ENCODE assay signal across 19 mouse cellular contexts in the genomic region with DNA sequence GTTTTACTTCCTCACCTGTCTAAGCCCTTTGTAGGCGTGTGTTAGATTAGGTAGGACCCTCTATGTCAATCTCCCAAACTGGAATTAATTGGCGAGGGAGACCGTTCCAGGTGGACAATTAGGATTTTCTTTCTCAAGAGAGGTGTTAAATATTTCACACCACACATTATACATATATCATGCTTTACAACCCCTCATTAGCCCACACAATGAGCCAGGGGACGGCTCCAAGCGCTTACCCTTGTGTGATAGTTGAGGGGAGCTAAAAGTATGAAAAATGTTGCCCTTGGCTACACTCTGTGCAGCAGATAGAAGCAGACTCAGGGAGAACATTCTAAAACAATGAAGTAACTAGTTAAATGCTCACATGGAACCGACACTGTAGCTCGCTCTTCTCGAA.
DNase-seq lines count a peak whose midpoint lies in the region; ATAC-seq lines count a peak whose summit lies in the region.
"Had no signal": no experiment of that assay in that cellular context is flagged by ENCODE, and none has a peak within 500 bp of the region (broad histone marks: within the 10 kb centered on the region; RNA-seq: fewer than 3 reads in every experiment).

No protein-coding gene starts in this region.

- H3K9me3 ChIP-seq in limb, embryonic 11.5 days (ENCODE audit: control insufficient read depth, low read length) = no peaks in the 10 kb centered on the region
- no peaks in the 10 kb centered on the region for H3K9me3 ChIP-seq in limb, embryonic 10.5 days (replicated peaks)
- H3K9me3 ChIP-seq in limb, embryonic 12.5 days = no peaks in the 10 kb centered on the region
- no peaks in the 10 kb centered on the region for H3K9me3 ChIP-seq in hindbrain, embryonic 11.5 days (ENCODE audit: control insufficient read depth, low read length)
- H3K9me3 ChIP-seq: embryonic facial prominence, embryonic 10.5 days; embryonic facial prominence, embryonic 12.5 days; forebrain, embryonic 13.5 days; forebrain, embryonic 15.5 days had no signal

- no peak overlapping the region for H3K4me2 ChIP-seq in limb, embryonic 11.5 days (ENCODE audit: low read depth, severe bottlenecking)
- 0 out of 2 replicates have a peak overlapping the region, but pooled peaks have one; percentile 17 for H3K4me2 ChIP-seq in limb, embryonic 12.5 days
- H3K4me2 ChIP-seq in hindbrain, embryonic 11.5 days (replicated peaks; ENCODE audit: low read depth, low read length) = no peak overlapping the region
- H3K4me2 ChIP-seq: embryonic facial prominence, embryonic 12.5 days; forebrain, embryonic 13.5 days; forebrain, embryonic 15.5 days had no signal

- peaks cover 12% of the 10 kb centered on the region; the same call in 1 of the 2 replicates for H3K27me3 ChIP-seq in limb, embryonic 11.5 days (ENCODE audit: control insufficient read depth, insufficient read depth, low read length)
- peaks cover 50% of the 10 kb centered on the region for H3K27me3 ChIP-seq in limb, embryonic 10.5 days (ENCODE audit: low read depth, poor library complexity, severe bottlenecking)
- peaks cover 56% of the 10 kb centered on the region for H3K27me3 ChIP-seq in limb, embryonic 12.5 days
- no peaks in the 10 kb centered on the region for H3K27me3 ChIP-seq in hindbrain, embryonic 11.5 days (ENCODE audit: control insufficient read depth, insufficient read depth, low read length)
- H3K27me3 ChIP-seq: forebrain, embryonic 13.5 days; forebrain, embryonic 15.5 days had no signal

- peaks cover 26% of the 10 kb centered on the region for H3K4me1 ChIP-seq in limb, embryonic 11.5 days (ENCODE audit: control insufficient read depth, insufficient read depth, low read length)
- H3K4me1 ChIP-seq in limb, embryonic 10.5 days = peaks cover 60% of the 10 kb centered on the region
- H3K4me1 ChIP-seq in limb, embryonic 12.5 days (replicated peaks) = peaks cover 54% of the 10 kb centered on the region
- H3K4me1 ChIP-seq in hindbrain, embryonic 11.5 days (replicated peaks; ENCODE audit: control insufficient read depth, insufficient read depth, low read length) = no peaks in the 10 kb centered on the region
- H3K4me1 ChIP-seq: forebrain, embryonic 13.5 days; forebrain, embryonic 15.5 days had no signal

- H3K9ac ChIP-seq in limb, embryonic 11.5 days (ENCODE audit: low read length) = no peak overlapping the region
- no peak overlapping the region for H3K9ac ChIP-seq in limb, embryonic 12.5 days (replicated peaks)
- H3K9ac ChIP-seq in hindbrain, embryonic 11.5 days (ENCODE audit: low read depth, low read length) = no peak overlapping the region
- H3K9ac ChIP-seq: embryonic facial prominence, embryonic 12.5 days; forebrain, embryonic 13.5 days; forebrain, embryonic 15.5 days had no signal

- peak; percentile 70 for ATAC-seq in limb, embryonic 11.5 days (ENCODE audit: insufficient number of reproducible peaks, low FRiP score, low TSS enrichment, low read depth)
- peak; percentile 63 for ATAC-seq in limb, embryonic 12.5 days (ENCODE audit: insufficient number of reproducible peaks, insufficient read depth, low FRiP score, low TSS enrichment, low read depth)
- no peak for ATAC-seq in hindbrain, embryonic 11.5 days (ENCODE audit: low FRiP score)
- ATAC-seq: activated CD4-positive, CD25-positive, alpha-beta regulatory T cell, adult 4 months; forebrain, embryonic 13.5 days; forebrain, embryonic 15.5 days had no signal

- DNase-seq in limb, embryonic 11.5 days (ENCODE audit: low spot score) = no peak
- no peak for DNase-seq in limb, embryonic 10.5 days (ENCODE audit: low spot score)
- DNase-seq in forelimb bud, embryonic 11.5 days (ENCODE audit: low read depth, low spot score) = peak; percentile 63
- no peak for DNase-seq in thymus, postnatal 14 days
- no peak for DNase-seq in hindbrain, embryonic 11.5 days (ENCODE audit: low spot score)
- DNase-seq: adrenal gland, adult 8-10 months; adrenal gland, postnatal 14 days; adrenal gland, postnatal 36 days; cerebellum, adult 11-12 months; cerebellum, adult 2 months; cerebellum, adult 9-10 months; cerebellum, postnatal 10 days; cerebellum, postnatal 25 days had no signal

- no peak overlapping the region for H3K4me3 ChIP-seq in limb, embryonic 11.5 days (ENCODE audit: low read depth, low read length)
- no peak overlapping the region for H3K4me3 ChIP-seq in limb, embryonic 10.5 days
- no peak overlapping the region for H3K4me3 ChIP-seq in limb, embryonic 12.5 days (replicated peaks)
- no peak overlapping the region for H3K4me3 ChIP-seq in hindbrain, embryonic 11.5 days (ENCODE audit: low read depth, low read length)
- H3K4me3 ChIP-seq: embryonic facial prominence, embryonic 10.5 days; embryonic facial prominence, embryonic 12.5 days; forebrain, embryonic 13.5 days; forebrain, embryonic 15.5 days had no signal

- no peak overlapping the region for H3K27ac ChIP-seq in limb, embryonic 11.5 days (replicated peaks; ENCODE audit: low read depth, low read length)
- H3K27ac ChIP-seq in limb, embryonic 10.5 days = no peak overlapping the region
- no peak overlapping the region for H3K27ac ChIP-seq in limb, embryonic 12.5 days
- no peak overlapping the region for H3K27ac ChIP-seq in hindbrain, embryonic 11.5 days (ENCODE audit: low read depth, low read length)
- H3K27ac ChIP-seq: embryonic facial prominence, embryonic 10.5 days; embryonic facial prominence, embryonic 12.5 days; forebrain, embryonic 13.5 days; forebrain, embryonic 15.5 days had no signal

- 46% methylated on average over 8 of the region's 8 CpGs for WGBS in limb, embryonic 11.5 days
- 59% methylated on average over 8 of the region's 8 CpGs for WGBS in limb, embryonic 10.5 days
- WGBS in limb, embryonic 12.5 days = 46% methylated on average over 8 of the region's 8 CpGs
- 91% methylated on average over 8 of the region's 8 CpGs for WGBS in hindbrain, embryonic 11.5 days

- H3K36me3 ChIP-seq in limb, embryonic 11.5 days (ENCODE audit: control insufficient read depth, insufficient read depth, low read length) = no peaks in the 10 kb centered on the region
- no peaks in the 10 kb centered on the region for H3K36me3 ChIP-seq in limb, embryonic 10.5 days
- no peaks in the 10 kb centered on the region for H3K36me3 ChIP-seq in limb, embryonic 12.5 days
- no peaks in the 10 kb centered on the region for H3K36me3 ChIP-seq in hindbrain, embryonic 11.5 days (ENCODE audit: control insufficient read depth, insufficient read depth, low read length)
- H3K36me3 ChIP-seq: embryonic facial prominence, embryonic 10.5 days; embryonic facial prominence, embryonic 12.5 days; forebrain, embryonic 15.5 days had no signal
